Mouse (Mus musculus): ENCODE measurements around the gene Slc9a9.

GRCm38 (mm10) chr9:95078626-95079025, 408.9 kb downstream of the Slc9a9 start:
- TF ChIP-seq CTCF (IDR thresholded peaks at IDR 0.05; ENCODE audit: extremely low read depth, insufficient read depth, low read length) (no peak), POLR2A (IDR thresholded peaks at IDR 0.05; ENCODE audit: extremely low read depth, insufficient read depth, low read length) (no peak)
